Mouse (Mus musculus): Measurements from ENCODE around the gene Myh7b. TPM values are rescaled to one million over a fixed set of nuclear protein-coding genes. Genes with fewer than 3 reads are reported as not detected.

Gene Myh7b
- total and polyA plus RNA-seq, 3 experiments = 0.51 TPM; not detected in 2

DNA sequence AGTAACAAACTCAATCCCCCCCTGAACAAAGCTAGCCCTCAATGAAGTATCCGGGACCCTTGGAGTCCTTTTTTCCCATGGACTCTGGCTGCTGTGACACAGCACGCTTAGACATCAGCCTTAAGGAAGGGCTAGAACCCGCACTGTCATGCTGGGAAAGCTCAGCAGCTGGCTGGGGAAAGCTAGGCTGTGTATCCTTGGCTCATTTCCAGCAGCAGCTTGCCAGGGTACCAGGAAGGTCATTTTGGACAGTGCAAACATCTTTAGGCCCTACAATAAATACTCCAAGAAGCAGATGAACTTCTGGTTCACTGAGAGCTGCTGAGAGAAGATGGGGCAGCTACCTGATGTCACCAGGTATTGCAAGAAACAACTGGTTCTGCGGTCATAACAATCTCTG is 60.2 kb downstream of the Myh7b start:
- in situ Hi-C loops (cut with MboI; ENCODE audit: low pct_ligation_motif_present, low pct_unique_long_range_greater_than_20kb, low sequenced_read_pairs) = loop anchor here (5.0 kb wide), 1 partner anchor 86 kb away; no protein-coding TSS in a partner anchor
- Histone ChIP-seq H3K27ac (ENCODE audit: insufficient read depth, low read depth) (no peak overlapping the region), H3K27me3 (replicated peaks) (no peaks in the 10 kb centered on the region), H3K4me1 (ENCODE audit: control insufficient read depth in 1 of 2, insufficient read depth in 2 of 2) (peaks cover 0 to 5% of the 10 kb centered on the region in 2 experiments; a peak in 1 of 4 replicates), H3K4me3 (replicated peaks in 1 of 3; ENCODE audit: low read depth in 2 of 3, low read length in 2 of 3, poor library complexity in 1 of 3) (no peak overlapping the region), H3K36me3 (replicated peaks in 1 of 2; ENCODE audit: control insufficient read depth in 1 of 2, insufficient read depth in 1 of 2, low read length in 1 of 2) (peaks cover 23 to 50% of the 10 kb centered on the region in 2 experiments), H3K4me2 (ENCODE audit: insufficient read depth, low read depth, poor library complexity, severe bottlenecking) (no peak overlapping the region), H3K79me2 (replicated peaks; ENCODE audit: control insufficient read depth, extremely low read depth, insufficient read depth, poor library complexity, severe bottlenecking) (peaks cover 6% of the 10 kb centered on the region), H3K9me3 (replicated peaks; ENCODE audit: low read length) (no peaks in the 10 kb centered on the region), H3K9ac (ENCODE audit: insufficient read depth, low read depth) (no peak overlapping the region)
- dilution Hi-C loops (cut with MboI; ENCODE audit: extremely low pct_ligation_motif_present, extremely low pct_unique_long_range_greater_than_20kb, low sequenced_read_pairs) = no loop called here
- TF ChIP-seq SMC3 (IDR thresholded peaks at IDR 0.05; ENCODE audit: low read depth, low read length) = no peak
- TF ChIP-seq RCOR1 (conservative IDR thresholded peaks at IDR 0.05; ENCODE audit: low read depth, low read length) = no peak
- TF ChIP-seq MYC (IDR thresholded peaks at IDR 0.05; ENCODE audit: low read depth, low read length) = no peak
- TF ChIP-seq ZKSCAN1 (IDR thresholded peaks at IDR 0.05; ENCODE audit: borderline replicate concordance, low read depth, low read length) = no peak
- TF ChIP-seq MAX (IDR thresholded peaks at IDR 0.05; ENCODE audit: low read length) = no peak
- no peak for TF ChIP-seq TBP (conservative IDR thresholded peaks at IDR 0.05; ENCODE audit: low read depth, low read length)
- no peak for TF ChIP-seq USF1 (IDR thresholded peaks at IDR 0.05; ENCODE audit: low read depth, low read length)
- TF ChIP-seq ELF1 (IDR thresholded peaks at IDR 0.05; ENCODE audit: low read depth, low read length) = no peak
- TF ChIP-seq NRF1 (IDR thresholded peaks at IDR 0.05; ENCODE audit: low read depth, low read length) = no peak
- no peak for TF ChIP-seq PAX5 (IDR thresholded peaks at IDR 0.05; ENCODE audit: low read length)
- TF ChIP-seq EP300 (IDR thresholded peaks at IDR 0.05; ENCODE audit: low read length) = no peak
- TF ChIP-seq CTCF (conservative IDR thresholded peaks at IDR 0.05 in 1 of 2, IDR thresholded peaks at IDR 0.05 in 1 of 2; ENCODE audit: low read depth in 2 of 2, low read length in 2 of 2) = no peak
- TF ChIP-seq E2F4 (IDR thresholded peaks at IDR 0.05; ENCODE audit: insufficient replicate concordance, low read depth, low read length) = no peak
- DNase-seq (ENCODE audit: extremely low read depth) = no peak

DNA sequence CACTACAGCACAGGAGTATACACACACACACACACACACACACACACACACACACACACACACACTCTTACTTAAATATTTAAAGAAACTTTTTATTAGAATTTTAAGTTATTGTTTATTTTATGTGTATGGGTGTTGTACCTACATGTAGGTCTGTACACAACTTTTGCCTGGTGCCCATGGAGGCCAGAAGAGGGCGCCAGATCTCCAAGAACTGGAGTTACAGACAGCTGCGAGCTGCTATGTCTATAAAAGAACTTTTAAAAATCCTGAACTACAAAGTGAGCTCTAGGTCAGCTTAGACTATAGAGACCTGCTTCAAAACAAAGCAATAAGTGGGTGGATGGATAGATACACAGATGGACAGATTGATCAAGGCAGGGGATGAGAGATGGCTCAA is 62.5 kb downstream of the Myh7b start:
- in situ Hi-C loops (cut with MboI; ENCODE audit: low pct_ligation_motif_present, low pct_unique_long_range_greater_than_20kb, low sequenced_read_pairs) = loop anchor here (5.0 kb wide), 1 partner anchor 84 kb away; no protein-coding TSS in a partner anchor
- Histone ChIP-seq H3K4me2 (ENCODE audit: insufficient read depth, low read depth, poor library complexity, severe bottlenecking) (no peak overlapping the region), H3K79me2 (replicated peaks; ENCODE audit: control insufficient read depth, extremely low read depth, insufficient read depth, poor library complexity, severe bottlenecking) (peaks cover 19% of the 10 kb centered on the region), H3K27ac (ENCODE audit: insufficient read depth, low read depth) (no peak overlapping the region), H3K36me3 (replicated peaks in 1 of 2; ENCODE audit: control insufficient read depth in 1 of 2, insufficient read depth in 1 of 2, low read length in 1 of 2) (peaks cover 20 to 46% of the 10 kb centered on the region in 2 experiments), H3K27me3 (replicated peaks) (no peaks in the 10 kb centered on the region), H3K9ac (ENCODE audit: insufficient read depth, low read depth) (no peak overlapping the region), H3K4me1 (ENCODE audit: control insufficient read depth in 1 of 2, insufficient read depth in 2 of 2) (peaks cover 0 to 5% of the 10 kb centered on the region in 2 experiments; a peak in 1 of 4 replicates), H3K4me3 (replicated peaks in 1 of 3; ENCODE audit: low read depth in 2 of 3, low read length in 2 of 3, poor library complexity in 1 of 3) (no peak overlapping the region), H3K9me3 (replicated peaks; ENCODE audit: low read length) (no peaks in the 10 kb centered on the region)
- DNase-seq (ENCODE audit: extremely low read depth) = peak; percentile 71
- TF ChIP-seq CHD1 (IDR thresholded peaks at IDR 0.05; ENCODE audit: low read depth, low read length) (no peak), RCOR1 (conservative IDR thresholded peaks at IDR 0.05; ENCODE audit: low read depth, low read length) (no peak), JUN (IDR thresholded peaks at IDR 0.05; ENCODE audit: insufficient read depth, low read depth, low read length) (no peak), EP300 (IDR thresholded peaks at IDR 0.05; ENCODE audit: low read length) (no peak), SIN3A (IDR thresholded peaks at IDR 0.05; ENCODE audit: low read length) (no peak), CTCF (conservative IDR thresholded peaks at IDR 0.05 in 1 of 2, IDR thresholded peaks at IDR 0.05 in 1 of 2; ENCODE audit: low read depth in 2 of 2, low read length in 2 of 2) (peak; percentile 71 to 81), RAD21 (IDR thresholded peaks at IDR 0.05; ENCODE audit: low read depth, low read length) (peak; percentile 81), SMC3 (IDR thresholded peaks at IDR 0.05; ENCODE audit: low read depth, low read length) (peak; percentile 71), MXI1 (IDR thresholded peaks at IDR 0.05; ENCODE audit: low read depth, low read length) (no peak), USF2 (conservative IDR thresholded peaks at IDR 0.05; ENCODE audit: low read depth, low read length) (no peak), CHD2 (IDR thresholded peaks at IDR 0.05; ENCODE audit: low read length) (no peak), JUND (conservative IDR thresholded peaks at IDR 0.05; ENCODE audit: low read depth, low read length) (no peak), ZC3H11A (IDR thresholded peaks at IDR 0.05; ENCODE audit: low read depth, low read length) (no peak; the same call in 1 of the 2 replicates)
- dilution Hi-C loops (cut with MboI; ENCODE audit: extremely low pct_ligation_motif_present, extremely low pct_unique_long_range_greater_than_20kb, low sequenced_read_pairs) = no loop called here

Data from CH12.LX (cell line).